Comparison of ENCODE assay signal across 9 mouse cellular contexts in genomic region chr6:127454809-127455208, GRCm38 (mm10). TPM values are rescaled to one million over a fixed set of nuclear protein-coding genes. Genes with fewer than 3 reads are reported as not detected.
A peak's percentile ranks its signal among the peaks of the same experiment; 100 is the strongest.
DNase-seq lines count a peak whose midpoint lies in the region; ATAC-seq and TF ChIP-seq lines count a peak whose summit lies in the region.
"Had no signal": no experiment of that assay in that cellular context is flagged by ENCODE, and none has a peak within 500 bp of the region (broad histone marks: within the 10 kb centered on the region; RNA-seq: fewer than 3 reads in every experiment).

No protein-coding gene starts in this region.

- H3K27me3 ChIP-seq in lung, embryonic 16.5 days (ENCODE audit: control insufficient read depth, insufficient read depth, low read depth, low read length): peaks cover 3% of the 10 kb centered on the region; the same call in 1 of the 2 replicates
- no peaks in the 10 kb centered on the region for H3K27me3 ChIP-seq in limb, embryonic 11.5 days (ENCODE audit: control insufficient read depth, insufficient read depth, low read length)
- H3K27me3 ChIP-seq in myocyte (ENCODE audit: control insufficient read depth, insufficient read depth, insufficient read length): peaks cover 5% of the 10 kb centered on the region

- no peak overlapping the region for H3K27ac ChIP-seq in lung, embryonic 16.5 days (ENCODE audit: low read length)
- H3K27ac ChIP-seq in limb, embryonic 11.5 days (replicated peaks; ENCODE audit: low read depth, low read length): no peak overlapping the region
- H3K27ac ChIP-seq in layer of hippocampus, adult 2 months: no peak overlapping the region

- DNase-seq in cerebellum, adult 9-10 months: peak; percentile 19
- no peak for DNase-seq in cerebellum, postnatal 4 days (ENCODE audit: low spot score in 2 of 2)
- DNase-seq in lung, postnatal 10 days: no peak
- no peak for DNase-seq in limb, embryonic 11.5 days (ENCODE audit: low spot score)
- DNase-seq in layer of hippocampus, adult 2 months (ENCODE audit: low spot score in 2 of 2): no peak
- DNase-seq in spleen, adult 18-20 months: no peak
- DNase-seq: kidney, postnatal 14 days had no signal

- no peaks in the 10 kb centered on the region for H3K79me2 ChIP-seq in myocyte (ENCODE audit: control insufficient read depth, insufficient read depth)

- no peak overlapping the region; the same call in 1 of the 2 replicates for H3K4me3 ChIP-seq in lung, embryonic 16.5 days (ENCODE audit: low read length)
- H3K4me3 ChIP-seq in limb, embryonic 11.5 days (ENCODE audit: low read depth, low read length): no peak overlapping the region
- no peak overlapping the region for H3K4me3 ChIP-seq in myocyte
- H3K4me3 ChIP-seq in layer of hippocampus, adult 2 months: no peak overlapping the region; the same call in 1 of the 2 replicates

- peak overlapping the region; percentile 80 for H3K4me2 ChIP-seq in lung, embryonic 16.5 days (ENCODE audit: low read depth, low read length)
- H3K4me2 ChIP-seq in limb, embryonic 11.5 days (ENCODE audit: low read depth, severe bottlenecking): peak overlapping the region; percentile 48; the same call in 1 of the 2 replicates
- peak overlapping the region; percentile 85 for H3K4me2 ChIP-seq in myocyte (ENCODE audit: low read depth)

- no peak for ATAC-seq in lung, embryonic 16.5 days (ENCODE audit: low read depth)
- no peak for ATAC-seq in limb, embryonic 11.5 days (ENCODE audit: insufficient number of reproducible peaks, low FRiP score, low TSS enrichment, low read depth)

- no peak overlapping the region for H3K9ac ChIP-seq in lung, embryonic 16.5 days (ENCODE audit: low read length)
- H3K9ac ChIP-seq in limb, embryonic 11.5 days (ENCODE audit: low read length): no peak overlapping the region

- TF ChIP-seq CTCF in layer of hippocampus, adult 2 months (conservative IDR thresholded peaks at IDR 0.05): no peak

- no peak for TF ChIP-seq POLR2A in myocyte (IDR thresholded peaks at IDR 0.05; ENCODE audit: insufficient read length, low read depth)

- 67% methylated on average over 6 of the region's 6 CpGs for WGBS in lung, embryonic 16.5 days
- WGBS in limb, embryonic 11.5 days: 87% methylated on average over 6 of the region's 6 CpGs

- peaks cover 6% of the 10 kb centered on the region; the same call in 1 of the 2 replicates for H3K4me1 ChIP-seq in lung, embryonic 16.5 days (replicated peaks; ENCODE audit: control insufficient read depth, insufficient read depth, low read length)
- H3K4me1 ChIP-seq in limb, embryonic 11.5 days (ENCODE audit: control insufficient read depth, insufficient read depth, low read length): peaks cover 4% of the 10 kb centered on the region; the same call in 1 of the 2 replicates

- H3ac ChIP-seq in myocyte (ENCODE audit: control insufficient read depth, insufficient read length): no peak overlapping the region

- H3K9me3 ChIP-seq in lung, embryonic 16.5 days (ENCODE audit: control insufficient read depth, low read length): no peaks in the 10 kb centered on the region
- no peaks in the 10 kb centered on the region for H3K9me3 ChIP-seq in limb, embryonic 11.5 days (ENCODE audit: control insufficient read depth, low read length)

- H3K36me3 ChIP-seq in lung, embryonic 16.5 days (ENCODE audit: control insufficient read depth, insufficient read depth, low read length): no peaks in the 10 kb centered on the region
- no peaks in the 10 kb centered on the region for H3K36me3 ChIP-seq in limb, embryonic 11.5 days (ENCODE audit: control insufficient read depth, insufficient read depth, low read length)
- no peaks in the 10 kb centered on the region for H3K36me3 ChIP-seq in myocyte (ENCODE audit: control insufficient read depth, insufficient read depth)

TF ChIP-seq in myocyte, 11 proteins besides CTCF, POLR2A, EP300 and RAD21:
- TF ChIP-seq POLR2AphosphoS2 (IDR thresholded peaks at IDR 0.05; ENCODE audit: insufficient read length, low read depth) (no peak), MAX (IDR thresholded peaks at IDR 0.05; ENCODE audit: low read depth) (no peak), TCF12 (IDR thresholded peaks at IDR 0.05; ENCODE audit: insufficient read depth, poor library complexity, severe bottlenecking) (no peak), MYOG (IDR thresholded peaks at IDR 0.05; ENCODE audit: control insufficient read depth in 1 of 3, insufficient read depth in 1 of 3, insufficient read length in 2 of 3, low read depth in 2 of 3) (no peak), MYOD1 (IDR thresholded peaks at IDR 0.05; ENCODE audit: control insufficient read depth in 1 of 3, insufficient read length in 2 of 3, low read depth in 2 of 3) (no peak), E2F4 (IDR thresholded peaks at IDR 0.05; ENCODE audit: insufficient read depth) (no peak), USF1 (IDR thresholded peaks at IDR 0.05; ENCODE audit: low read depth) (no peak), REST (IDR thresholded peaks at IDR 0.05; ENCODE audit: insufficient read depth, insufficient read length) (no peak), TCF3 (IDR thresholded peaks at IDR 0.05; ENCODE audit: insufficient read length, low read depth) (no peak), SRF (IDR thresholded peaks at IDR 0.05; ENCODE audit: control insufficient read depth, insufficient read length, low read depth) (no peak)

RNA-seq across cellular contexts. Expression of gene Parp11, which starts 8.2 kb away (rescaled TPM):
- polyA plus RNA-seq in lung, embryonic 16.5 days (2015; fragmentation: Nextera tagmentation; extraction: Ambion mirVana): 20.8 and 23.7 TPM in 2 replicates
- polyA plus RNA-seq in limb, embryonic 11.5 days (2014; fragmentation: Nextera tagmentation; extraction: Ambion mirVana): 33.3 and 34.4 TPM in 2 replicates
- 4.3 TPM for polyA plus RNA-seq in myocyte (2012; fragmentation: generic; extraction: Trizol)
- 10 to 100 TPM; 35.4 to 35.8 TPM for total RNA-seq in layer of hippocampus, adult 2 months (2021)
